Mouse (Mus musculus) cerebellum, postnatal 14 days (tissue): Measurements from ENCODE around the gene Pmm1.
A peak's percentile ranks its signal among the peaks of the same experiment; 100 is the strongest.
"Not testable (repeated sequence)": the region's sequence is repeated elsewhere in the genome, so short reads cannot be mapped to it uniquely, and the experiment has no call there.

ENCODE experiments used
- DNase-seq, 2 experiments: peaks; one replicate each; pipeline ENCODE4 v3.0.0; 2021; ENCODE audit warnings: mixed read lengths in 2 of 2

Pmm1 gene

DNA sequence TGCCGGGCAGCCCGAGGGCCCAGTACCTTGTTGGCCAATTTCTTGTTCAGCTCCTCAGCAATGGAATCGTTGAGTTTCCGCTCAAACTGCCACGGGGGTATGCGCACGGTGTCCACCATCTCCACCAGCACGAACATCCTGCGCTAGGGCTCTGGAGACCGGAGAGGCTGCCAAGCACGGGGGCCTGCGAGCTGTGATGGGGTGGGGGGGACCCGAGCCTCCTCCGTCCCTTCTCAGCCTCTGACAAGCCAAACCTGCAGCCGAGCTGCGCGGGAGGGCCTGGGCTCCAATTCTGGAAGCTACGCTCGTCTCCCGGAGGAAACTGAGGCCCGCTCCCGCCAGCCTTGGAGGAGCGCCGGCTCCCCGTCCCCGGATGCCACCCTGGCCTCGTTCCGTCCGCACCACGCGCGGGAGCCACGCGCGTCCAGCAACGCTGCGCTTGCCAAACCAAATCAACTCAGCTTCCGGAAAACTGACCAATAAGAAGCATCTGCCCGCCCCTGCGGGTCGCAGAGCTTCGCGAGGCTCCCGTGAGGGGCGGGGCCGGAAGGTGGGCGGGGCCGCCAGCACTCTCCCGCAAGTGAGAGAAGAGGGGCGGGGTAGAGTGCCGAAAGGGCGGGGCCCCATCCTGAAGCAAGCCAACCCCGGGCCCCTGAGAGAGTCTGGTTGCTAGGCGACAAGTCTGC is 34.8 kb downstream of the Pmm1 start, which contains the start of gene Polr3h:
Polr3h (minus strand) TSS at position 481 of the 686 bp plus-strand sequence.
- DNase-seq = peak; percentile 97 to 98

DNA sequence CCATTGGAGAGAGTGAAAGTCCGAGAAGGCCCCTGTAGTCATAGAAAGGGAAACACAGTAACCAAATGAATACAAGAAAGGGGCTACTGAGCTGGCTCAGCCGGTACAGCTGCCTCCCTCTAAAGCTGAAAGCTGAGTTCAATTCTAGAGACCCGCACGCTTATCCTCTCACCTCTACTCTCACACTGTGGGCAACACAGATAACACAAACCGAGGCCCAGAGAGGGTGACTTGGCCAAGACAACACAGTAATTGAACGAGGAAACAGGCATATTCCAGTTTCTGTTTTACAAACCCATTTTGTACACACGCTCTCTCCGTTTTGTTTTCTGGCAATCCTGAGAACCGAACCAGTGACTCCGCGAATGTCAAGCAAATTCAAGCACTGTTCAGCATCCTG is 35.8 kb downstream of the Pmm1 start:
- no peak for DNase-seq

DNA sequence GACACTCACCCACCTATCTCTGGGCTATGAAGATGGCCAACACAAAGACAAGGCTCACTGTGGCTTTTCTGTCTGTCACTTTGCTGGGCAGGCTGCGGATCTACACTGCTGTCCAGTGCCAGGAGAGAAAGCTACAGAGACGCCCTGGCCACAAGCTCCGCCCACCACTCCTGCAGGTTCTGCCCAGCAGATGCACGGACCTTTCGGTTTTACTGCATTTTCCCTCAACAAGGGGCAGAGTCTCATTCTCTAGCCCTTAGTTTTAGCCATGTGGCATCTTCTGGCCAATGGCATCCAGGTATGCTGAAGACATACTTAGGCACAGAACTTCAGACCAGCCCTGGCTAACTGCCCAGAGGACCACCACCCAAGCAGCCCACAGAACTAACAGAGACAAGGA is 39.5 kb downstream of the Pmm1 start:
- DNase-seq = peak; percentile 55 to 67

DNA sequence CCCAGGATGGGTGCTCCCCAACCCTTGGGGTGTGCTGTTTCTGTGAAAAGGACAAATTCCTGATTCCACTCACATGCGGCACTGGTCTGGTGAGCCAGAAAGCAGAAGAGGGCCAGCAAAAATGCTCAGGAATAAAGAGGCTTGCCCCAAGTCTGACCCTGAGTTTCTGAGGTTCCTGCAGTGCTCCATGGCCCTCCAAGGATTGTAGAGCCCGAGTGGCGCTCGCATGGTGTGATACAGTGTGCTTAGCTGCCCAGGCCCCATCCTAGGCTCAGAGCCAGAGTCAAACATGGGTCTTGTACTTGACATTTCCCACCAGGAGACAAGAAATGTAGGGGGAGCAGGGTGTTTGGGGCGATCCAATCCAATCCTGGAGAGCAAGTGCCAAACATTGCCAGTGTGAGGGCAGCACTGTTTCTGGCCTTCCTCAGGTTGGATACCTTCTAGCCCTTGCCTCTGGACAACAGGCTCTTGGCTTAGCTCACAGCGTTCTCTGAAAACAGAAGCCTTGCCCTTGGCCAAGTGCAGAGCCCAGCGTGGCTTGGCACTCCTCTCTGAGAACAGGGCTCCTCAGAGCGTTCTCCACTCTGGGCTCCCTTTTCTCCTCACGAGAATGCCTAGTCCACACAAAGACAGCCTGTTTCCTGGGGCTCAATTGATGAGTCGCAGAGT is 40.0 kb downstream of the Pmm1 start:
- peak; percentile 79 to 80 for DNase-seq

DNA sequence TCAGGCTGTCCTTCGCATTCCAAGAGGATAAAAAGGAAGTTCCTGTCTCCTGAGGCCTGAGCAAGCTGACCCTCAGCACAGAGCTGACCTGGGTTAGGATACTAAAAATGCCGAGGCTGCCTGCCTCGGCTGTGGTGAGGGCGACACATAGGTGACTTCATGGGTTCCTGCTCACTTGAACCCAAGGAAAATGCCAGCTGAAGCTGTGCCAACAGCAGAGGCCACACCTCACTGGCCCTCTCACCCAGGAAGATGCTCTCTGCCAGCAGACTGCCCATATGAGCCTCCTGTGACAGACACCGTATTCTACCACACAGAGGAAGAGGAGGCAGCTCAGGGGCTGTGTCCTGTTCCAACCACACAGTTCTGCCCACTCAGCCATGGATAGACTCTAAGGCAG is 41.7 kb downstream of the Pmm1 start:
- peak; percentile 51 to 69 for DNase-seq

DNA sequence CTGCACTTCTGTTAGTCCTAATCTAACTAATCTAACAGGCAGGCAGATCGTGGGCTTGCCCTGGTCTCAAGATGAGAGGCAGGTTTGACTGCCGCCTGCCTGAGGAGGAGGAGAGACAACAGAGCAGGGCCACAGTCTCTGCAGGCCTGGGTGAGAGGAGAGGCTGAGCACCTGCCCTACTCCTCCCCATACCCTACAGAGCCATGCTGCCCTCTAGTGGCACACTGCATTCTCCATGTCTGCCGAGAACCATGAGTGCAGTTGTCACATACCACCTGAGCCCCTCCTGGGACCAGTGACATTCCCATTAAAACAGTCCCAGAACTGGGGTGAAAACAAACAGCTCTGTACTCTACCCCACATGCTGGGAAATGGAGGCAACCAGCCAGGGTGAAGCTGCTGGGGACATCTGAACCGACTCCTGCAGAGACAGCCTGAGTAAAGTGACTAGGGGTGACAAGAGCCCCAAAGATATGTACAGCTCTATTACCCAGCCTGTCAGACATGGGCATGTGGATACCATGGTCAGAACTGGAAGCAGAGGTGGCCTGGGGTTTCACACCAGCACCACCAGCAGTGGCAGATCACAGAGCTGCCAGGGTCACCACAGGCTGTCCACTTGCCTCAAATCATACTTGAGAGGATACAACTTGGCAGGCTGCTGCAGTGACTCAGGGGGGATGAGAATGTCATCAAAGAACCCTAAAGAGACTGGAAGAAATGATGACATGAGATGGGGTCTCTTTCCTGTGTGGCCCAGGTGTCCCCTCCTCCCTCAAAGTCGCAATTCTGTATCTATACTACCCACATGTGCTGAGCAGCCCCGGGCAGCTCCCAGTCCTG is 42.9 kb downstream of the Pmm1 start:
- DNase-seq = peak; percentile 79 to 87

DNA sequence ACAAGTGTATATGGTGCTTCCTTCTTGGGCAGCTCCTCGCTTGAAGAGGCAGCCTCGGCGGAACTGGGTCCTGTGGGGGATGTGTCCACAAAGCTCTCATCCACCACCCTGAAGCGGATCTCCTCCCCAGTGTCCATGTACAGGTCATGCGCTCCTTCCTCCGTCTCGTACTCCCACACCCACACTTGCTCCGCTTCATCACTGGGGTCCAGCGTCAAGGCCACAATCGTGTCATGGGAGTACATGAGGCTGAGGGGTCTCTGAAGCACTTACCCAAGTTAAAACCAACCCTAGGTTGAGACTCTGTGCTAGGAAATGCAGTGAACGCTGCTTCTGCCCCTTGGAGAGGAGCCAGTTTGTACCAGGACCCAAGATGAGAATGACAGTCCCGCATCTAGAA is 43.5 kb downstream of the Pmm1 start:
- no peak for DNase-seq

DNA sequence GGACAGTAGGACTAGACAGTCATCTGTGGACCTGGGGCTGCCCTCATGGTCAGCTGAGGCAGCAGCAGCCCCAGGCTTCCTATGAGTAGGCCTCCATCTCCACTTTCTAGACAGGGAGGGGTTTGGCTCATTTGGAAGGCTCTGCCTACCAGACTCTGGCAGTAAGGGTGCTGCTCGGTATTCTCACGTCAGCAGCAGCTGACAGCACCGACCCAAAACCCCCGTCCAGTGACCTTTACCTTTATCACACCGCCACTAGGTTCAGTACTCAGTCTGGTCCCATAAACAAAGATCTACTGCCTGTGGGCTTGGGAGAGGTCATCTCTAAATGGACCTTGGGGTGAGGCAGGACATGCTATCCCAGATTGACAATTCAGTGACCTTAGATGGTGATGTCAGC is 45.1 kb downstream of the Pmm1 start:
- DNase-seq = no peak

DNA sequence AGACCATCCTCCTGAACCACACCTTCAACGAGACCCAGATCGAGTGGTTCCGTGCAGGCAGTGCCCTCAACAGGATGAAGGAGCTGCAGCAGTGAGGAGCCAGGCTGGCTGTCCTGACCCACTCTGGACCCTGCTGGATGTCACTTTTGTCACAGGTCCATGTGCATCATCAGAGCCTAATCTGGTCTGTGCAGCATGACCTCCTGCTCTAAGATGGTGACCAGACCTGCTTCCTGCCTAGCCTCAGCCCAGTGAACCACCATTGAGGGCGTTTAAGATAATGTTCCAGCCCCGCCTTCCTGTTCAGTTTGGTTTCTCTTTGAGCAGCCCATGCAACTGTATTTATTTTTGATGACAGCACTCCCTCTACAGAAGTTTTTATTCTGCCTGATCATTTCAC is 46.1 kb downstream of the Pmm1 start:
- no peak for DNase-seq

DNA sequence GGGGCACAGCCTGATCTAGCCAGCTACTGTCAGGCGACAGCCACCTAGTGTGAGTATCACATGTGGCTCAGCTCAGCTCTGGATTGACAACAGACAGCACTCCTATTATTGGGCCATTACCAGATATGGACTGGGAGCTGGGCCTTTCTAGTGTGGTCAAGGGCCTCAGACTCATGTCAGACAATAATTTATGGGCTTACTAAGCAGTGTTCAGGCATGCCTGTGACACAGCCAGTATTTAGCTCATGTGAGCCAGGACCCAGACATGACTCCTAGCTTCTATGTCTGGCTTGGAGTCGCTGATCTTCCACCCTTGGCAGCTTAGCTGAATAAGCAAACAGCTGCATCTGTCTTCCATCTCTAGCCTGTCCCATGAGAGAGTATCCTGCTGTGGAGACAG is 48.2 kb downstream of the Pmm1 start:
- no peak for DNase-seq

DNA sequence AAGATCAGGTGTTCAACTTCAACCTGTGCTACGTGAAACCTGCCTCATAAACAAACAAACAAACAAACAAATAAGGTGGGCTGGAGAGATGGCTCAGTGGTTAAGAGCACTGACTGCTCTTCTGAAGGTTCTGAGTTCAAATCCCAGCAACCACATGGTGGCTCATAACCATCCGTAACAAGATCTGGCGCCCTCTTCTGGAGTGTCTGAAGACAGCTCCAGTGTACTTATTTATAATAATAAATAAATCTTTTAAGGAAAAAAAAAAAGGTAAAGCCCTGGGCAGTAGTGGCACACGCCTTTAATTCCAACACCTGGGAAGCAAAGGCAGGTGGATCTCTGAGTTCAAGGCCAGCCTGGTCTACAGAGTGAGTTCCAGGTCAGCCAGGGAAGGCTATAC is 52.0 kb downstream of the Pmm1 start:
- not testable (repeated sequence) for DNase-seq

DNA sequence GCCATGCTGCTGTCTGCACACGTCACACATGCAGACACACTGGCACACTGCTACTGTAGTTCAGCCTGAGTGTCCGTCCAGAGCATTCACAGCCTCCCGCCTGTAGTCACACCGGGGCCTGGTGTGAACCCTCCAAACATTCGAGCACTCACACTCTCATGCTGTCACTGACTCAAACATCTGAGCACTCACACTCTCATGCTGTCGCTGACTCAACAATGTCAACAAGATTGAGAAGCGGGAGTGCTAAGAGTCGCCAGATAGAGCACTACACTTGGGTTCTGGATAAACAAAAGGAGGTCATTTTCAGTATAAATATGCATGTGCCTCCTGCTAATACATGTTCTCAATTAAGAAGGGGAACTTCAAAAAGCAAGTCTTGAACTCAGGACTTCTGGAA is 52.8 kb downstream of the Pmm1 start:
- no peak for DNase-seq

DNA sequence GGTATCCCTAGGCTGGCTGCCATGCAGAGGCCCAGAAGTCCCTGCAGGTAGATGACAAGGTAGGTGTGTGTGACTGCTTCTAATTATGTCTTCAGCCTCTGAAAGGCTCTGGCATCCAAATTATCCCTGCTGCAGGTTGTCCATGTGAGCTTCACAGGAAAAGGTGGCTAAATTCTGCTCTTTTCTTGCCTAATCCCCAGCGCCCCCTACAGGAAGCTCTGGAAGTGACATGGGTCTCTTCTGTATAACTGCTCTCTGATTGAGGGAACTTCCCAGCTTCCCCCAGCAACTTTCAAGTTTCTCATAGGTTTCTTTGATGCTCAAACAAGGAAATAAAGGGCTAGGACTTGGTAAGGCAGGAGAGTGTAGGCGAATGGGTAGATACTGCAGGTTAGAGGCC is 55.8 kb downstream of the Pmm1 start:
- peak; percentile 87 to 96 for DNase-seq
